Mouse (Mus musculus) limb, embryonic 15.5 days (tissue): ENCODE results near the gene Pear1. TPM values are rescaled to one million over a fixed set of nuclear protein-coding genes. Genes with fewer than 3 reads are reported as not detected.

Experiments used
- ATAC-seq: fragments of 200-750 bp; cut with Nextera tagmentation; 2 replicates; pipeline ENCODE4 v1.8.0; 2017; ENCODE audit warnings: low read depth, moderate TSS enrichment; ENCODE audit not compliant: insufficient number of reproducible peaks, low FRiP score, low TSS enrichment
- H3K27ac ChIP-seq: fragments of 300-500 bp; sonication (generic); 2 replicates; pipeline ENCODE4 v1.5.1; 2015; ENCODE audit warnings: moderate library complexity, mild to moderate bottlenecking, inconsistent platforms
- H3K27me3 ChIP-seq: fragments of 300-500 bp; sonication (generic); 2 replicates; pipeline ENCODE4 v1.6.1; 2015; ENCODE audit warnings: inconsistent platforms
- H3K36me3 ChIP-seq: fragments of 300-500 bp; sonication (generic); 2 replicates; pipeline ENCODE4 v1.6.1; 2015; ENCODE audit warnings: inconsistent platforms
- H3K4me1 ChIP-seq: fragments of 300-500 bp; sonication (generic); 2 replicates; pipeline ENCODE4 v1.6.1; 2015; ENCODE audit warnings: inconsistent platforms
- H3K4me2 ChIP-seq: fragments of 300-500 bp; sonication (generic); 2 replicates; pipeline ENCODE4 v1.6.1; 2015; ENCODE audit warnings: mild to moderate bottlenecking, inconsistent platforms
- H3K4me3 ChIP-seq: fragments of 300-500 bp; sonication (generic); 2 replicates; pipeline ENCODE4 v1.5.1; 2015; ENCODE audit warnings: mild to moderate bottlenecking, inconsistent platforms
- H3K9ac ChIP-seq: fragments of 300-500 bp; sonication (generic); 2 replicates; pipeline ENCODE4 v1.6.1; 2015; ENCODE audit warnings: inconsistent platforms
- H3K9me3 ChIP-seq: fragments of 300-500 bp; sonication (generic); 2 replicates; pipeline ENCODE4 v1.6.1; 2016; ENCODE audit warnings: inconsistent platforms
- WGBS: fragments of 180-500 bp; shearing (Covaris S2); methylation state at CpG from one replicate; pipeline ENCODE4 v1.1.7; 2015; 5-methylcytosine and 5-hydroxymethylcytosine counted together
- polyA plus RNA-seq: library from polyadenylated mRNA; unstranded; fragments of >200 nt; fragmentation: Nextera tagmentation; extraction: Ambion mirVana; gene quantifications from 2 replicates; pipeline ENCODE4 v1.2.1, GENCODE M21; 2015

The Pear1 gene
- polyA plus RNA-seq, 1 experiment from 2014 or later = 24.6 TPM

- Histone ChIP-seq H3K4me1 (peaks cover 8% of the 10 kb centered on the region), H3K36me3 (no peaks in the 10 kb centered on the region), H3K9me3 (no peaks in the 10 kb centered on the region), H3K27me3 (peaks cover 97% of the 10 kb centered on the region), H3K4me3 (peak overlapping the region; percentile 17), H3K27ac (no peak overlapping the region), H3K4me2 (peak overlapping the region; percentile 40), H3K9ac (no peak overlapping the region)
- 3% methylated on average over 26 of the region's 26 CpGs for WGBS
- ATAC-seq = no peak
These were observed 19.9 kb downstream of the Pear1 start for GRCm38 (mm10) chr3:87804038-87804677.

GRCm38 (mm10) chr3:87801681-87802080 lies 22.4 kb downstream of the Pear1 start:
- Histone ChIP-seq H3K9ac (no peak overlapping the region), H3K4me1 (peaks cover 18% of the 10 kb centered on the region), H3K27me3 (peaks cover 99% of the 10 kb centered on the region), H3K9me3 (no peaks in the 10 kb centered on the region), H3K4me3 (no peak overlapping the region), H3K36me3 (no peaks in the 10 kb centered on the region), H3K27ac (no peak overlapping the region), H3K4me2 (no peak overlapping the region)
- ATAC-seq = no peak
- 61% methylated on average over 5 of the region's 5 CpGs for WGBS

GRCm38 (mm10) chr3:87796736-87797334 lies 27.3 kb downstream of the Pear1 start, which contains the start of gene Insrr:
TSS of gene Insrr (plus strand) at chr3:87796951.
- under 1% methylated on average over 29 of the region's 29 CpGs for WGBS
- H3K36me3 ChIP-seq = no peaks in the 10 kb centered on the region
- H3K4me2 ChIP-seq = peak within 1 kb of the TSS; percentile 73
- H3K9ac ChIP-seq = no peak within 1 kb of the TSS
- no peak within 1 kb of the TSS for H3K27ac ChIP-seq
- ATAC-seq = peak; percentile 12; the same call in 1 of the 2 replicates
- H3K4me3 ChIP-seq = peak within 1 kb of the TSS; percentile 40
- peaks cover 100% of the 10 kb centered on the region for H3K27me3 ChIP-seq
- H3K4me1 ChIP-seq = peaks cover 33% of the 10 kb centered on the region
- no peaks in the 10 kb centered on the region for H3K9me3 ChIP-seq

GRCm38 (mm10) chr3:87795336-87796277 lies 28.5 kb downstream of the Pear1 start:
- Histone ChIP-seq H3K4me1 (peaks cover 33% of the 10 kb centered on the region), H3K4me2 (peak overlapping the region; percentile 58), H3K9me3 (no peaks in the 10 kb centered on the region), H3K27me3 (peaks cover 100% of the 10 kb centered on the region), H3K27ac (no peak overlapping the region), H3K36me3 (no peaks in the 10 kb centered on the region), H3K4me3 (peak overlapping the region; percentile 37), H3K9ac (0 out of 2 replicates have a peak overlapping the region, but pooled peaks have one; percentile 10)
- no peak for ATAC-seq
- 17% methylated on average over 33 of the region's 33 CpGs for WGBS

- Histone ChIP-seq H3K36me3 (no peaks in the 10 kb centered on the region), H3K27me3 (peaks cover 98% of the 10 kb centered on the region), H3K4me1 (peaks cover 33% of the 10 kb centered on the region), H3K4me3 (peak within 1 kb of the TSS; percentile 37), H3K4me2 (peak within 1 kb of the TSS; percentile 58), H3K9ac (0 out of 2 replicates have a peak within 1 kb of the TSS, but pooled peaks have one; percentile 10), H3K9me3 (no peaks in the 10 kb centered on the region), H3K27ac (no peak within 1 kb of the TSS)
- under 1% methylated on average over 46 of the region's 47 CpGs for WGBS
- ATAC-seq = no peak
These were observed 29.2 kb downstream of the Pear1 start, which contains the start of gene Ntrk1 for GRCm38 (mm10) chr3:87794922-87795325. TSS of gene Ntrk1 (minus strand) at chr3:87795162.

- ATAC-seq = no peak
- no peaks in the 10 kb centered on the region for H3K9me3 ChIP-seq
- H3K4me2 ChIP-seq = no peak overlapping the region
- H3K4me3 ChIP-seq = no peak overlapping the region
- H3K36me3 ChIP-seq = no peaks in the 10 kb centered on the region
- no peak overlapping the region for H3K27ac ChIP-seq
- H3K9ac ChIP-seq = no peak overlapping the region
- H3K27me3 ChIP-seq = peaks cover 46% of the 10 kb centered on the region
- WGBS = 23% methylated on average over 5 of the region's 5 CpGs
- H3K4me1 ChIP-seq = peaks cover 19% of the 10 kb centered on the region
These were observed 34.3 kb downstream of the Pear1 start for GRCm38 (mm10) chr3:87789768-87790167.

GRCm38 (mm10) chr3:87789248-87789647 lies 34.9 kb downstream of the Pear1 start:
- Histone ChIP-seq H3K4me3 (no peak overlapping the region), H3K27me3 (peaks cover 41% of the 10 kb centered on the region), H3K4me1 (peaks cover 14% of the 10 kb centered on the region), H3K4me2 (no peak overlapping the region), H3K27ac (no peak overlapping the region), H3K9ac (no peak overlapping the region), H3K36me3 (no peaks in the 10 kb centered on the region), H3K9me3 (no peaks in the 10 kb centered on the region)
- ATAC-seq = no peak
- WGBS = 42% methylated on average over 1 of the region's 1 CpGs

GRCm38 (mm10) chr3:87785626-87786214 lies 38.4 kb downstream of the Pear1 start:
- H3K27ac ChIP-seq = no peak overlapping the region
- H3K27me3 ChIP-seq = peaks cover 11% of the 10 kb centered on the region
- H3K4me1 ChIP-seq = peaks cover 14% of the 10 kb centered on the region
- H3K9me3 ChIP-seq = no peaks in the 10 kb centered on the region
- no peaks in the 10 kb centered on the region for H3K36me3 ChIP-seq
- H3K4me2 ChIP-seq = no peak overlapping the region
- no peak overlapping the region for H3K4me3 ChIP-seq
- 34% methylated on average over 6 of the region's 6 CpGs for WGBS
- ATAC-seq = no peak
- H3K9ac ChIP-seq = no peak overlapping the region

GRCm38 (mm10) chr3:87785156-87785555 lies 39.0 kb downstream of the Pear1 start:
- peaks cover 9% of the 10 kb centered on the region; the same call in 1 of the 2 replicates for H3K27me3 ChIP-seq
- H3K27ac ChIP-seq = no peak overlapping the region
- WGBS = 76% methylated on average over 5 of the region's 5 CpGs
- ATAC-seq = no peak
- no peak overlapping the region for H3K9ac ChIP-seq
- peaks cover 14% of the 10 kb centered on the region for H3K4me1 ChIP-seq
- no peaks in the 10 kb centered on the region for H3K36me3 ChIP-seq
- no peak overlapping the region for H3K4me3 ChIP-seq
- H3K9me3 ChIP-seq = no peaks in the 10 kb centered on the region
- no peak overlapping the region for H3K4me2 ChIP-seq

- no peak overlapping the region for H3K4me3 ChIP-seq
- peaks cover 13% of the 10 kb centered on the region for H3K4me1 ChIP-seq
- no peak overlapping the region for H3K9ac ChIP-seq
- no peak overlapping the region for H3K4me2 ChIP-seq
- H3K27ac ChIP-seq = no peak overlapping the region
- 83% methylated on average over 25 of the region's 25 CpGs for WGBS
- no peaks in the 10 kb centered on the region for H3K9me3 ChIP-seq
- ATAC-seq = no peak
- no peaks in the 10 kb centered on the region for H3K36me3 ChIP-seq
- H3K27me3 ChIP-seq = peaks cover 24% of the 10 kb centered on the region
These were observed 40.7 kb downstream of the Pear1 start for GRCm38 (mm10) chr3:87783282-87784023.

GRCm38 (mm10) chr3:87779086-87779485 lies 45.0 kb downstream of the Pear1 start:
- Histone ChIP-seq H3K27ac (no peak overlapping the region), H3K4me3 (no peak overlapping the region), H3K9me3 (no peaks in the 10 kb centered on the region), H3K27me3 (peaks cover 43% of the 10 kb centered on the region), H3K36me3 (no peaks in the 10 kb centered on the region), H3K4me1 (peaks cover 9% of the 10 kb centered on the region; the same call in 1 of the 2 replicates), H3K9ac (no peak overlapping the region), H3K4me2 (no peak overlapping the region)
- ATAC-seq = no peak
- 48% methylated on average over 2 of the region's 2 CpGs for WGBS
